Mouse (Mus musculus): ENCODE results near the gene Map3k7. TPM values are rescaled to one million over a fixed set of nuclear protein-coding genes. Genes with fewer than 3 reads are reported as not detected.
A peak's percentile ranks its signal among the peaks of the same experiment; 100 is the strongest.

Map3k7 gene
- total RNA-seq (2021) = 10 to 100 TPM; 35.6 to 43.2 TPM
- long read RNA-seq, experiment 1, full-length matches to known transcripts = 28 of 37 reads
- long read RNA-seq, experiment 1, partial matches to known transcripts = 2 of 37 reads
- long read RNA-seq, experiment 1, other reads (novel, unspliced or antisense) = 7 of 37 reads
- long read RNA-seq, experiment 2, full-length matches to known transcripts = 17 of 26 reads
- long read RNA-seq, experiment 2, partial matches to known transcripts = 1 of 26 reads
- long read RNA-seq, experiment 2, other reads (novel, unspliced or antisense) = 8 of 26 reads

GRCm38 (mm10) chr4:31963354-31964193 is at the start of gene Map3k7:
Gene Map3k7 (plus strand): TSS chr4:31964097.
- Histone ChIP-seq H3K4me3 (peak within 1 kb of the TSS; percentile 83), H3K27ac (peak within 1 kb of the TSS; percentile 99)
- DNase-seq (ENCODE audit: extremely low spot score in 1 of 2, low spot score in 2 of 2) = peak; percentile 93 to 96
- intact Hi-C loops (cut with DNase I) = no loop called here
- TF ChIP-seq CTCF (IDR thresholded peaks at IDR 0.05) = no peak

GRCm38 (mm10) chr4:31915114-31915513 is 48.8 kb upstream of the Map3k7 start:
- TF ChIP-seq CTCF (IDR thresholded peaks at IDR 0.05) = no peak
- no peak overlapping the region for H3K27ac ChIP-seq
- H3K4me3 ChIP-seq = peak overlapping the region; percentile 35
- no peak for DNase-seq (ENCODE audit: extremely low spot score in 1 of 2, low spot score in 2 of 2)
- intact Hi-C loops (cut with DNase I) = no loop called here

DNA sequence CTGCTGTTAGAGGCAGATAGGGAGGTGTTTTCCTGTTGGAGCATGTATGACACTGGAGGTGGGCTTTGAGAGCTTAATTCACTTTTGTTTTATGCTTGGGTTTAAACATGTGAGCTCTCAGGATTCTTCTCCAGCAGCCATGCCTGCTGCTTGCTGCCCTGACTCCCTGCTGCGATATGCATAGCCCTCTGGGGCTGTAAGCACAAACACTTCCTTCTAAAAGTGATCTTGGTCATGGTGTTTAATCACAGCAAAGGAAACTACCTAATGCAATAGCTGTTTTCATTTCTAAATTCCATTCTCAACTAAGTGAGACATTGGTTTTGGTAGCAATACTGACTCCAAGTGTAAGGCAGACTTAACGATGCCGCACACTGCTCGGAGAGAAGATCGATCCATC is 45.2 kb upstream of the Map3k7 start:
- Histone ChIP-seq H3K4me3 (no peak overlapping the region), H3K27ac (no peak overlapping the region)
- TF ChIP-seq CTCF (IDR thresholded peaks at IDR 0.05) = no peak
- intact Hi-C loops (cut with DNase I) = no loop called here
- DNase-seq (ENCODE audit: extremely low spot score in 1 of 2, low spot score in 2 of 2) = no peak

- no peak for TF ChIP-seq CTCF (IDR thresholded peaks at IDR 0.05)
- DNase-seq (ENCODE audit: extremely low spot score in 1 of 2, low spot score in 2 of 2) = no peak
- intact Hi-C loops (cut with DNase I) = no loop called here
- no peak overlapping the region for H3K27ac ChIP-seq
- no peak overlapping the region for H3K4me3 ChIP-seq
These were observed 41.7 kb upstream of the Map3k7 start for GRCm38 (mm10) chr4:31922215-31922614.

DNA sequence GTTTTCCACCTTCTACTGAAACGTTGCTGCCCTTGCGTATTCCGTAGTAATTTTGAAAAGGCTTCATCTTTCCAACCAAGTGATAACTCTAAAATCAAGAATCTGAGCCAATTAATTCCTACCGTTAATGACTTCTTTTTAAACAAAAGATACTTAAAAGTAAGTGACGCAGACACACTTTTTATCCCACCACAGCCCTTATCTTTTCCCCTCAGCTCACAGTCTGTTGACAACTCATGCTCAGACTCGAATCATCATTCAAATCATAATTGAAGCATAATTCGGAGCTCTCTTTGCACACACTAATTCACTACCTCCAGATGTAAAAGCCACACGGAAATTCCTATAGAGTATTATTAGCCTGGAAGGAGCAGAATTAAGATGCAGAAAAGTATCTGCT is 40.5 kb upstream of the Map3k7 start:
- Histone ChIP-seq H3K4me3 (no peak overlapping the region), H3K27ac (no peak overlapping the region)
- DNase-seq (ENCODE audit: extremely low spot score in 1 of 2, low spot score in 2 of 2) = no peak
- intact Hi-C loops (cut with DNase I) = no loop called here
- TF ChIP-seq CTCF (IDR thresholded peaks at IDR 0.05) = no peak

DNA sequence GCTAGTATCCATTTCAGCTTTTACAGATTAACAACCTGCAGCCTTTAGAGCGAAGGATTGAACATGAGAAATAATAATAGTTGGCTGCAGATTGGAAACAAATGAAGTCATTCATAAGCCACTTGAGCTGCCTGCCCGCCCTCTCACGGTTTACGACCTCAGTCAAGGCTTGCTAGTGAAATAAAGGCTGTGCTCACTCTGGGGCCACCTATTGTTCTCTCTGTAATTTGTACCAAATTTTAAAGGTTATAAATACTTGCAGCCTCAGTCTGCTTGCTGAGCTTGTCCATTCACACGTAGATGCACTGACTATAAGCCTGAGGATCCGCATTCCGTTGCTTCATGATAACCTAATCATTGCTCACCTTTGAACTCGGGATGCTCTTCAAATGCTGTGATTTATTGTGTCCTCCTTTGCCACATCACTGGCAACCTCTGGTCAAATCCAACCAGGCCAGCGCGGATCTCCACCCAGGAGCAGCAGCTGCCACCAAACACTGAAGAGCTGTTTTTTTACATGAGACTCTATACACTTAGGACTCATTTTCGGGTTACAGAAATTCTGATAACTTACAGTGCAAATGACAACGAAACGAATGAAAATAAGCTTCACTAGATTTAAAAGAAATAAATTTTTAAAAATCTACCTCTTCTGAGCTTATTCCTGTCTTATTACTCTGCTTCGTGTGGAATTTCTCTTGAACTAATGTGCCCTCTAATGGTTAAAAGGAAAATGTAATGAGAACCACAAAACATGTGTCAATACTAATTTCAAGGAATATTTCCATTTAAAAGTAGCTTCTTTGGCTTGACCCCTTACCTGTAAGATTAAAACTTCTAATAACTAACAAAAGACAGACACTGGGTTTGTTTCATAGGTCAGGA is 39.4 kb upstream of the Map3k7 start:
- no peak for DNase-seq (ENCODE audit: extremely low spot score in 1 of 2, low spot score in 2 of 2)
- intact Hi-C loops (cut with DNase I) = no loop called here
- peak; percentile 16; the same call in 1 of the 2 replicates for TF ChIP-seq CTCF (IDR thresholded peaks at IDR 0.05)
- Histone ChIP-seq H3K27ac (no peak overlapping the region), H3K4me3 (no peak overlapping the region)

- no peak overlapping the region for H3K4me3 ChIP-seq
- intact Hi-C loops (cut with DNase I) = loop anchor here (10.0 kb wide), 1 partner anchor 518 kb away; no protein-coding TSS in a partner anchor
- no peak for TF ChIP-seq CTCF (IDR thresholded peaks at IDR 0.05)
- no peak overlapping the region for H3K27ac ChIP-seq
- no peak for DNase-seq (ENCODE audit: extremely low spot score in 1 of 2, low spot score in 2 of 2)
These were observed 30.7 kb upstream of the Map3k7 start for GRCm38 (mm10) chr4:31933171-31933570.

DNA sequence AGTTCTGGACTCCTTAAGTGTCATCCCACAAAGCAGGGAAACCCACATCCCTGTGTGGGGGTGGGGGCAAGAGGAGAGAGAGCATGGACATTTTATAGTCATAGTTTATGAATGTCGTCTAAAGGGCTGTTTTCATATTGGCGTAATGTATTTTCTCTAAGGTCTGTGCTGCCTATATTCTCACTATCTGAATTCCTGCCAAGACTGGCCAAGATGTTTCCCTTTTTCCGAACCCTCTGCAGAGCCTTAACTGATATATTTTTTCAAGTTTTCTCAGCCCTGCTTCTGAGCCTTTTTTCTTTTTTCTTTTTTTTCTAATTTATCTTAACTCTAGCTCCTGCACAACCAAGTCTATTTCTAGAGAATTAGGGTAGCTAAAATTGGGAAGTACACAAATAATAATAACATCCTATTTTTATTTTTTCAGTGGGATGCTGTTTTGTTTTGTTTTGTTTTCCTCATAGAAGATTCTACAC is 28.0 kb upstream of the Map3k7 start:
- H3K27ac ChIP-seq = no peak overlapping the region
- intact Hi-C loops (cut with DNase I) = loop anchor here (10.0 kb wide), 1 partner anchor 521 kb away; no protein-coding TSS in a partner anchor
- DNase-seq (ENCODE audit: extremely low spot score in 1 of 2, low spot score in 2 of 2) = no peak
- no peak overlapping the region for H3K4me3 ChIP-seq
- no peak for TF ChIP-seq CTCF (IDR thresholded peaks at IDR 0.05)

DNA sequence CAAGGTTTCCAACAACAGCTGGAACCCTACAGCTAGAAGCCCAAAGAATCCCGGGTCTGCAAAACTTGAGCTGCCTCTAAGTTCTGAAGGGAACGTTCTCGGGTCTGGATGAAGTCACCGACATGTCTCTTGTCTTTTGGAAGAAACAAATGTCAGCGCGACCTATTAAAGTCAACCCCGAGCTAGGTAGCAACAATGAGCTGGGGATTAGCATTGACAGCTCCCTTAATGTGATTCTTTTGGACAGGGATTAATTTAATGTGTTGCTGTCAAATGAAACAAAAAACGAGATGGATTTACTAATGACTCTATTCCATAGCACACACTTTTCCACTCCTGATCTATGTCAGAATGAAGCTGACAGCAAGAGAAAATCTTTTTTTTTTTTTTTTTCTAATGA is 27.5 kb upstream of the Map3k7 start:
- H3K27ac ChIP-seq = no peak overlapping the region
- DNase-seq (ENCODE audit: extremely low spot score in 1 of 2, low spot score in 2 of 2) = no peak
- TF ChIP-seq CTCF (IDR thresholded peaks at IDR 0.05) = no peak
- intact Hi-C loops (cut with DNase I) = loop anchor here (10.0 kb wide), 1 partner anchor 522 kb away; no protein-coding TSS in a partner anchor
- no peak overlapping the region for H3K4me3 ChIP-seq

- TF ChIP-seq CTCF (IDR thresholded peaks at IDR 0.05) = no peak
- no peak overlapping the region for H3K27ac ChIP-seq
- peak overlapping the region; percentile 50; the same call in 1 of the 2 replicates for H3K4me3 ChIP-seq
- DNase-seq (ENCODE audit: extremely low spot score in 1 of 2, low spot score in 2 of 2) = no peak
- intact Hi-C loops (cut with DNase I) = loop anchor here (10.0 kb wide), 1 partner anchor 522 kb away; no protein-coding TSS in a partner anchor
These were observed 27.0 kb upstream of the Map3k7 start for GRCm38 (mm10) chr4:31936911-31937375.

All from left cerebral cortex, adult 2 months (tissue).